Mouse (Mus musculus) testis, adult 2 months (tissue): Measurements from ENCODE around the gene Bspry.

Experiments
- CTCF ChIP-seq: fragments of 200-500 bp; IDR thresholded peaks from 2 replicates; pipeline ENCODE4 v1.5.1; 2012; ENCODE audit warnings: low read depth, mild to moderate bottlenecking, inconsistent platforms, low read length, moderate library complexity; ENCODE audit not compliant: control insufficient read depth, insufficient read depth, insufficient replicate concordance
- POLR2A ChIP-seq: fragments of 200-500 bp; IDR thresholded peaks from 2 replicates; pipeline ENCODE4 v1.6.1; 2012; ENCODE audit warnings: low read depth, mild to moderate bottlenecking, inconsistent platforms, low read length, moderate library complexity; ENCODE audit not compliant: control insufficient read depth

GRCm38 (mm10) chr4:62468158-62468557 is 11.7 kb upstream of the Bspry start:
- no peak for TF ChIP-seq CTCF
- TF ChIP-seq POLR2A = no peak
